8 mouse cellular contexts compared by ENCODE assay signal in genomic region chr12:54313211-54313845, GRCm38 (mm10).
A peak's percentile ranks its signal among the peaks of the same experiment; 100 is the strongest.
DNase-seq lines count a peak whose midpoint lies in the region; ATAC-seq and TF ChIP-seq lines count a peak whose summit lies in the region.

No protein-coding gene starts in this region.

- TF ChIP-seq CTCF in lung, postnatal 0 days (IDR thresholded peaks at IDR 0.05) = no peak

- under 1% methylated on average over 20 of the region's 20 CpGs for WGBS in forebrain, embryonic 15.5 days
- WGBS in lung, postnatal 0 days = 3% methylated on average over 20 of the region's 20 CpGs

- DNase-seq in ES-E14 (ENCODE audit: low read depth, low spot score) = peak; percentile 52
- peak; percentile 48 for DNase-seq in cerebellum, adult 11-12 months
- peak; percentile 52 to 69 for DNase-seq in heart, postnatal 36 days
- DNase-seq in layer of hippocampus, adult 9-11 months = peak; percentile 41
- peak; percentile 67 for DNase-seq in lung, postnatal 0 days (ENCODE audit: low spot score)
- peak; percentile 32 for DNase-seq in ovary, postnatal 14 days (ENCODE audit: low spot score)
- DNase-seq in thymus, postnatal 25 days = peak; percentile 84

- H3K9me3 ChIP-seq in ES-E14 (ENCODE audit: control insufficient read depth, insufficient read depth, low read depth, low read length) = no peaks in the 10 kb centered on the region
- H3K9me3 ChIP-seq in forebrain, embryonic 15.5 days = no peaks in the 10 kb centered on the region
- no peaks in the 10 kb centered on the region for H3K9me3 ChIP-seq in lung, postnatal 0 days (ENCODE audit: low read length)

- H3K4me1 ChIP-seq in ES-E14 (ENCODE audit: control insufficient read depth in 2 of 2, insufficient read depth in 2 of 2, low read length in 2 of 2, poor library complexity in 1 of 2) = peaks cover 0 to 14% of the 10 kb centered on the region in 2 experiments; a peak in 2 of 4 replicates
- peaks cover 14% of the 10 kb centered on the region for H3K4me1 ChIP-seq in forebrain, embryonic 15.5 days
- peaks cover 7% of the 10 kb centered on the region; the same call in 1 of the 2 replicates for H3K4me1 ChIP-seq in lung, postnatal 0 days (ENCODE audit: insufficient read depth, low read depth, low read length)

- peak overlapping the region; percentile 70 for H3K4me2 ChIP-seq in forebrain, embryonic 15.5 days (replicated peaks)
- peak overlapping the region; percentile 62 for H3K4me2 ChIP-seq in lung, postnatal 0 days (replicated peaks; ENCODE audit: low read depth, low read length)

- H3K27me3 ChIP-seq in forebrain, embryonic 15.5 days = no peaks in the 10 kb centered on the region
- H3K27me3 ChIP-seq in lung, postnatal 0 days (replicated peaks; ENCODE audit: insufficient read depth, low read length) = no peaks in the 10 kb centered on the region

- no peaks in the 10 kb centered on the region for H3K36me3 ChIP-seq in ES-E14 (ENCODE audit: control insufficient read depth, insufficient read depth, low read length, poor library complexity, severe bottlenecking)
- H3K36me3 ChIP-seq in forebrain, embryonic 15.5 days = no peaks in the 10 kb centered on the region
- H3K36me3 ChIP-seq in lung, postnatal 0 days (ENCODE audit: insufficient read depth, low read length) = no peaks in the 10 kb centered on the region

- peak overlapping the region; percentile 51 to 63 for H3K4me3 ChIP-seq in ES-E14 (ENCODE audit: insufficient read depth in 1 of 2, low read depth in 1 of 2, low read length in 2 of 2, poor library complexity in 1 of 2, severe bottlenecking in 1 of 2)
- peak overlapping the region; percentile 34 for H3K4me3 ChIP-seq in forebrain, embryonic 15.5 days
- peak overlapping the region; percentile 21; the same call in 1 of the 2 replicates for H3K4me3 ChIP-seq in lung, postnatal 0 days (ENCODE audit: low read depth, low read length)

- TF ChIP-seq EP300 in lung, postnatal 0 days (IDR thresholded peaks at IDR 0.05) = no peak

- H3K27ac ChIP-seq in ES-E14 (ENCODE audit: insufficient read depth, low read depth, low read length, poor library complexity, severe bottlenecking) = peak overlapping the region; percentile 88
- no peak overlapping the region for H3K27ac ChIP-seq in forebrain, embryonic 15.5 days (replicated peaks)
- no peak overlapping the region for H3K27ac ChIP-seq in lung, postnatal 0 days (ENCODE audit: low read length)

- in situ Hi-C loops in ES-E14 (cut with MboI; ENCODE audit: low sequenced_read_pairs in 2 of 2, unreplicated experiment in 2 of 2) = loop anchor here in 1 of 2 experiments (10.0 kb wide), 2 partner anchors 149 to 209 kb away; no protein-coding TSS in a partner anchor

- intact Hi-C loops in heart, postnatal 36 days (cut with DNase I) = loop anchor here (5.0 kb wide), 2 partner anchors 111 to 174 kb away; partner anchors contain the start of gene Egln3

- peak; percentile 81 for ATAC-seq in forebrain, embryonic 15.5 days (replicated peaks)
- peak; percentile 85 for ATAC-seq in lung, postnatal 0 days

- peak overlapping the region; percentile 3; the same call in 1 of the 2 replicates for H3K9ac ChIP-seq in ES-E14 (ENCODE audit: insufficient read depth, low read depth, low read length, poor library complexity, severe bottlenecking)
- peak overlapping the region; percentile 38 for H3K9ac ChIP-seq in forebrain, embryonic 15.5 days (replicated peaks)
- H3K9ac ChIP-seq in lung, postnatal 0 days (replicated peaks; ENCODE audit: low read depth) = no peak overlapping the region

TF ChIP-seq in ES-E14, 5 proteins besides CTCF, POLR2A, EP300 and RAD21:
- TF ChIP-seq ZC3H11A (IDR thresholded peaks at IDR 0.05; ENCODE audit: borderline replicate concordance, low read depth, low read length) (no peak), ZNF384 (IDR thresholded peaks at IDR 0.05; ENCODE audit: low read depth, low read length) (no peak), CHD2 (IDR thresholded peaks at IDR 0.05; ENCODE audit: low read depth, low read length) (no peak), HCFC1 (IDR thresholded peaks at IDR 0.05; ENCODE audit: borderline replicate concordance, insufficient read depth, low read length) (no peak), MAFK (IDR thresholded peaks at IDR 0.05; ENCODE audit: insufficient read depth, low read depth, low read length) (peak; percentile 76)

Comparison
In these comparisons a context has a peak if more than half of its experiments do, and no peak if none do; other contexts are left out.
1. DNase-seq: peak in every context shown above with its lines; median percentile 84 in thymus, postnatal 25 days; 67 in lung, postnatal 0 days; 60 in heart, postnatal 36 days; 52 in ES-E14; 48 in cerebellum, adult 11-12 months; 41 in layer of hippocampus, adult 9-11 months; 32 in ovary, postnatal 14 days.